Mouse (Mus musculus): Measurements from ENCODE around the gene Rxra. TPM values are rescaled to one million over a fixed set of nuclear protein-coding genes. Genes with fewer than 3 reads are reported as not detected.

The Rxra gene
- polyA plus RNA-seq (2012; ENCODE audit: low replicate concordance): 24.8 and 32.8 TPM in 2 replicates

GRCm38 (mm10) chr2:27676106-27676477, at the start of gene Rxra:
Rxra (plus strand) TSS chr2:27676440.

Other genes starting within 250 kb of the Rxra start
- 31.0 and 31.7 TPM in 2 replicates for gene Vav2, start 249.4 kb upstream of the Rxra start, polyA plus RNA-seq (2012; ENCODE audit: low replicate concordance)
- 1.1 and 3.0 TPM in 2 replicates for gene Brd3os, start 234.1 kb upstream of the Rxra start, polyA plus RNA-seq (2012; ENCODE audit: low replicate concordance)
- 71.1 and 125 TPM in 2 replicates for gene Brd3, start 168.8 kb upstream of the Rxra start, polyA plus RNA-seq (2012; ENCODE audit: low replicate concordance)
- gene Wdr5, start 161.3 kb upstream of the Rxra start, polyA plus RNA-seq (2012; ENCODE audit: low replicate concordance): 56.8 and 66.0 TPM in 2 replicates
- gene Col5a1, start 210.0 kb downstream of the Rxra start, polyA plus RNA-seq (2012; ENCODE audit: low replicate concordance): 22.7 and 60.7 TPM in 2 replicates